Mouse (Mus musculus): ENCODE data around the gene Hc.

Gene Hc

GRCm38 (mm10) chr2:34976945-34977658, 84.1 kb downstream of the Hc start:
- in situ Hi-C loops (cut with MboI): no loop called here

- in situ Hi-C loops (cut with MboI): no loop called here
Observed at GRCm38 (mm10) chr2:34976447-34976846, 84.8 kb downstream of the Hc start.

GRCm38 (mm10) chr2:34973087-34973486, 88.2 kb downstream of the Hc start:
- in situ Hi-C loops (cut with MboI): no loop called here

GRCm38 (mm10) chr2:34971080-34971888, 90.0 kb downstream of the Hc start:
- in situ Hi-C loops (cut with MboI): no loop called here

GRCm38 (mm10) chr2:34970092-34970750, 91.0 kb downstream of the Hc start:
- in situ Hi-C loops (cut with MboI): no loop called here

GRCm38 (mm10) chr2:34969166-34969565, 92.1 kb downstream of the Hc start:
- in situ Hi-C loops (cut with MboI): loop anchor here (5.0 kb wide), 1 partner anchor 67 kb away; no protein-coding TSS in a partner anchor

- in situ Hi-C loops (cut with MboI): loop anchor here (5.0 kb wide), 1 partner anchor 64 kb away; no protein-coding TSS in a partner anchor
Observed at GRCm38 (mm10) chr2:34966243-34966934, 94.8 kb downstream of the Hc start.

- in situ Hi-C loops (cut with MboI): loop anchor here (5.0 kb wide), 1 partner anchor 64 kb away; no protein-coding TSS in a partner anchor
Observed at GRCm38 (mm10) chr2:34965806-34966205, 95.4 kb downstream of the Hc start.

GRCm38 (mm10) chr2:34965293-34965692, 95.9 kb downstream of the Hc start:
- in situ Hi-C loops (cut with MboI): loop anchor here (5.0 kb wide), 1 partner anchor 63 kb away; no protein-coding TSS in a partner anchor

GRCm38 (mm10) chr2:34964651-34965050, 96.6 kb downstream of the Hc start:
- in situ Hi-C loops (cut with MboI): loop anchor here (5.0 kb wide), 1 partner anchor 62 kb away; no protein-coding TSS in a partner anchor

GRCm38 (mm10) chr2:34964230-34964629, 97.0 kb downstream of the Hc start:
- in situ Hi-C loops (cut with MboI): no loop called here

GRCm38 (mm10) chr2:34963371-34963956, 97.8 kb downstream of the Hc start:
- in situ Hi-C loops (cut with MboI): no loop called here

- in situ Hi-C loops (cut with MboI): no loop called here
Observed at GRCm38 (mm10) chr2:34962893-34963292, 98.3 kb downstream of the Hc start.

- in situ Hi-C loops (cut with MboI): no loop called here
Observed at GRCm38 (mm10) chr2:34962211-34962610, 99.0 kb downstream of the Hc start.

GRCm38 (mm10) chr2:34961481-34962036, 99.7 kb downstream of the Hc start, which contains the start of gene Traf1:
TSS of gene Traf1 (minus strand) at chr2:34961772.
- in situ Hi-C loops (cut with MboI): no loop called here

- in situ Hi-C loops (cut with MboI): no loop called here
Observed at GRCm38 (mm10) chr2:34960966-34961365, 100.3 kb downstream of the Hc start.

GRCm38 (mm10) chr2:34960466-34960865, 100.8 kb downstream of the Hc start:
- in situ Hi-C loops (cut with MboI): no loop called here

GRCm38 (mm10) chr2:34958582-34958981, 102.7 kb downstream of the Hc start:
- in situ Hi-C loops (cut with MboI): no loop called here

GRCm38 (mm10) chr2:34958036-34958435, 103.2 kb downstream of the Hc start:
- in situ Hi-C loops (cut with MboI): no loop called here

- in situ Hi-C loops (cut with MboI): no loop called here
Observed at GRCm38 (mm10) chr2:34957405-34957804, 103.8 kb downstream of the Hc start.

GRCm38 (mm10) chr2:34956941-34957340, 104.3 kb downstream of the Hc start:
- in situ Hi-C loops (cut with MboI): no loop called here
